Mouse (Mus musculus) forebrain, embryonic 12.5 days (tissue): Measurements from ENCODE around the gene Ror1. TPM values are rescaled to one million over a fixed set of nuclear protein-coding genes. Genes with fewer than 3 reads are reported as not detected.
A peak's percentile ranks its signal among the peaks of the same experiment; 100 is the strongest.

ENCODE experiments used
- ATAC-seq: fragments of 200-750 bp; cut with Nextera tagmentation; 2 replicates; pipeline ENCODE4 v1.8.0; 2017; ENCODE audit warnings: moderate TSS enrichment; ENCODE audit not compliant: low FRiP score
- H3K27ac ChIP-seq: fragments of 300-500 bp; sonication (generic); 2 replicates; pipeline ENCODE4 v1.5.1; 2016; ENCODE audit warnings: mild to moderate bottlenecking
- H3K27me3 ChIP-seq: fragments of 300-500 bp; sonication (generic); 2 replicates; pipeline ENCODE4 v1.6.1; 2016; ENCODE audit warnings: mild to moderate bottlenecking
- H3K36me3 ChIP-seq: fragments of 300-500 bp; sonication (generic); replicated peaks from 2 replicates; pipeline ENCODE4 v1.6.1; 2016; ENCODE audit warnings: mild to moderate bottlenecking
- H3K4me1 ChIP-seq: fragments of 300-500 bp; sonication (generic); 2 replicates; pipeline ENCODE4 v1.6.1; 2016
- H3K4me2 ChIP-seq: fragments of 300-500 bp; sonication (generic); 2 replicates; pipeline ENCODE4 v1.6.1; 2016; ENCODE audit warnings: mild to moderate bottlenecking, moderate library complexity
- H3K4me3 ChIP-seq: fragments of 300-500 bp; sonication (generic); replicated peaks from 2 replicates; pipeline ENCODE4 v1.5.1; 2016; ENCODE audit warnings: mild to moderate bottlenecking
- H3K9ac ChIP-seq: fragments of 300-500 bp; sonication (generic); 2 replicates; pipeline ENCODE4 v1.6.1; 2016; ENCODE audit warnings: mild to moderate bottlenecking
- H3K9me3 ChIP-seq: fragments of 300-500 bp; sonication (generic); 2 replicates; pipeline ENCODE4 v1.6.1; 2016
- WGBS: fragments of 180-500 bp; shearing (Covaris S2); methylation state at CpG from one replicate; pipeline ENCODE4 v1.1.7; 2016; 5-methylcytosine and 5-hydroxymethylcytosine counted together
- polyA plus RNA-seq: library from polyadenylated mRNA; unstranded; fragments of >200 nt; fragmentation: Nextera tagmentation; extraction: Ambion mirVana; gene quantifications from 2 replicates; pipeline ENCODE4 v1.2.1, GENCODE M21; 2016

Gene Ror1
- polyA plus RNA-seq, 1 experiment from 2014 or later, result 4.6 TPM

GRCm38 (mm10) chr4:100369541-100370174 lies 274.1 kb downstream of the Ror1 start:
- no peaks in the 10 kb centered on the region for H3K4me1 ChIP-seq
- 86% methylated on average over 7 of the region's 7 CpGs for WGBS
- no peak overlapping the region for H3K27ac ChIP-seq
- H3K4me3 ChIP-seq, result no peak overlapping the region
- no peaks in the 10 kb centered on the region for H3K27me3 ChIP-seq
- H3K9me3 ChIP-seq, result no peaks in the 10 kb centered on the region
- H3K36me3 ChIP-seq, result no peaks in the 10 kb centered on the region
- no peak overlapping the region for H3K4me2 ChIP-seq
- ATAC-seq, result no peak
- no peak overlapping the region for H3K9ac ChIP-seq

- Histone ChIP-seq H3K4me1 (no peaks in the 10 kb centered on the region), H3K4me2 (no peak overlapping the region), H3K27ac (no peak overlapping the region), H3K36me3 (no peaks in the 10 kb centered on the region), H3K9ac (no peak overlapping the region), H3K27me3 (no peaks in the 10 kb centered on the region), H3K9me3 (no peaks in the 10 kb centered on the region), H3K4me3 (no peak overlapping the region)
- WGBS, result 62% methylated on average over 11 of the region's 11 CpGs
- no peak for ATAC-seq
Observed at GRCm38 (mm10) chr4:100372806-100373205, 277.2 kb downstream of the Ror1 start.

GRCm38 (mm10) chr4:100373780-100374179 lies 278.2 kb downstream of the Ror1 start:
- H3K4me1 ChIP-seq, result no peaks in the 10 kb centered on the region
- no peaks in the 10 kb centered on the region for H3K27me3 ChIP-seq
- no peak overlapping the region for H3K27ac ChIP-seq
- WGBS, result 57% methylated on average over 4 of the region's 4 CpGs
- H3K9ac ChIP-seq, result no peak overlapping the region
- ATAC-seq, result 0 out of 2 replicates have a peak, but pooled peaks have one; percentile 23
- H3K4me2 ChIP-seq, result no peak overlapping the region
- H3K4me3 ChIP-seq, result no peak overlapping the region
- no peaks in the 10 kb centered on the region for H3K9me3 ChIP-seq
- H3K36me3 ChIP-seq, result no peaks in the 10 kb centered on the region

GRCm38 (mm10) chr4:100375286-100375685 lies 279.7 kb downstream of the Ror1 start:
- H3K9me3 ChIP-seq, result no peaks in the 10 kb centered on the region
- no peaks in the 10 kb centered on the region for H3K27me3 ChIP-seq
- no peak overlapping the region for H3K27ac ChIP-seq
- H3K9ac ChIP-seq, result no peak overlapping the region
- ATAC-seq, result no peak
- H3K4me2 ChIP-seq, result no peak overlapping the region
- H3K36me3 ChIP-seq, result no peaks in the 10 kb centered on the region
- 86% methylated on average over 5 of the region's 5 CpGs for WGBS
- no peak overlapping the region for H3K4me3 ChIP-seq
- H3K4me1 ChIP-seq, result no peaks in the 10 kb centered on the region

- no peaks in the 10 kb centered on the region for H3K4me1 ChIP-seq
- no peak for ATAC-seq
- no peaks in the 10 kb centered on the region for H3K9me3 ChIP-seq
- no peaks in the 10 kb centered on the region for H3K36me3 ChIP-seq
- H3K4me2 ChIP-seq, result no peak overlapping the region
- H3K9ac ChIP-seq, result no peak overlapping the region
- H3K27ac ChIP-seq, result no peak overlapping the region
- no peak overlapping the region for H3K4me3 ChIP-seq
- no peaks in the 10 kb centered on the region for H3K27me3 ChIP-seq
- WGBS, result 82% methylated on average over 6 of the region's 6 CpGs
Observed at GRCm38 (mm10) chr4:100376163-100376562, 280.6 kb downstream of the Ror1 start.

GRCm38 (mm10) chr4:100377231-100377630 lies 281.6 kb downstream of the Ror1 start:
- Histone ChIP-seq H3K4me1 (no peaks in the 10 kb centered on the region), H3K9me3 (no peaks in the 10 kb centered on the region), H3K4me2 (no peak overlapping the region), H3K27ac (no peak overlapping the region), H3K9ac (no peak overlapping the region), H3K27me3 (no peaks in the 10 kb centered on the region), H3K4me3 (no peak overlapping the region), H3K36me3 (no peaks in the 10 kb centered on the region)
- no peak for ATAC-seq
- WGBS, result 77% methylated on average over 3 of the region's 3 CpGs

GRCm38 (mm10) chr4:100377996-100378395 lies 282.4 kb downstream of the Ror1 start:
- 69% methylated on average over 4 of the region's 4 CpGs for WGBS
- H3K4me1 ChIP-seq, result no peaks in the 10 kb centered on the region
- no peak for ATAC-seq
- H3K4me2 ChIP-seq, result no peak overlapping the region
- no peaks in the 10 kb centered on the region for H3K36me3 ChIP-seq
- H3K27me3 ChIP-seq, result no peaks in the 10 kb centered on the region
- H3K4me3 ChIP-seq, result no peak overlapping the region
- no peak overlapping the region for H3K9ac ChIP-seq
- no peaks in the 10 kb centered on the region for H3K9me3 ChIP-seq
- no peak overlapping the region for H3K27ac ChIP-seq

- no peak overlapping the region for H3K4me3 ChIP-seq
- WGBS, result 91% methylated on average over 4 of the region's 4 CpGs
- no peak overlapping the region for H3K27ac ChIP-seq
- no peak overlapping the region for H3K9ac ChIP-seq
- no peaks in the 10 kb centered on the region for H3K27me3 ChIP-seq
- no peak overlapping the region for H3K4me2 ChIP-seq
- H3K36me3 ChIP-seq, result no peaks in the 10 kb centered on the region
- ATAC-seq, result no peak
- H3K9me3 ChIP-seq, result no peaks in the 10 kb centered on the region
- H3K4me1 ChIP-seq, result no peaks in the 10 kb centered on the region
Observed at GRCm38 (mm10) chr4:100381760-100382159, 286.2 kb downstream of the Ror1 start.

GRCm38 (mm10) chr4:100386272-100386988 lies 290.8 kb downstream of the Ror1 start:
- H3K4me3 ChIP-seq, result no peak overlapping the region
- H3K9me3 ChIP-seq, result no peaks in the 10 kb centered on the region
- no peak overlapping the region for H3K27ac ChIP-seq
- no peak for ATAC-seq
- 72% methylated on average over 5 of the region's 5 CpGs for WGBS
- H3K9ac ChIP-seq, result no peak overlapping the region
- H3K27me3 ChIP-seq, result no peaks in the 10 kb centered on the region
- no peaks in the 10 kb centered on the region for H3K4me1 ChIP-seq
- no peak overlapping the region for H3K4me2 ChIP-seq
- H3K36me3 ChIP-seq, result no peaks in the 10 kb centered on the region

- Histone ChIP-seq H3K4me2 (no peak overlapping the region), H3K4me3 (no peak overlapping the region), H3K27ac (no peak overlapping the region), H3K9me3 (no peaks in the 10 kb centered on the region), H3K36me3 (no peaks in the 10 kb centered on the region), H3K4me1 (no peaks in the 10 kb centered on the region), H3K27me3 (no peaks in the 10 kb centered on the region), H3K9ac (no peak overlapping the region)
- WGBS, result 93% methylated on average over 6 of the region's 6 CpGs
- no peak for ATAC-seq
Observed at GRCm38 (mm10) chr4:100390436-100390835, 294.8 kb downstream of the Ror1 start.

GRCm38 (mm10) chr4:100391021-100391420 lies 295.4 kb downstream of the Ror1 start:
- H3K9me3 ChIP-seq, result no peaks in the 10 kb centered on the region
- 92% methylated on average over 6 of the region's 6 CpGs for WGBS
- no peaks in the 10 kb centered on the region for H3K27me3 ChIP-seq
- no peaks in the 10 kb centered on the region for H3K4me1 ChIP-seq
- no peaks in the 10 kb centered on the region for H3K36me3 ChIP-seq
- H3K9ac ChIP-seq, result no peak overlapping the region
- ATAC-seq, result no peak
- H3K4me2 ChIP-seq, result no peak overlapping the region
- H3K4me3 ChIP-seq, result no peak overlapping the region
- no peak overlapping the region for H3K27ac ChIP-seq

- 85% methylated on average over 12 of the region's 12 CpGs for WGBS
- H3K27me3 ChIP-seq, result no peaks in the 10 kb centered on the region
Observed at GRCm38 (mm10) chr4:100393374-100394061, 297.9 kb downstream of the Ror1 start.

More at GRCm38 (mm10) chr4:100393374-100394061, 297.9 kb downstream of the Ror1 start:
- Histone ChIP-seq H3K9ac (no peak overlapping the region), H3K36me3 (no peaks in the 10 kb centered on the region), H3K4me2 (no peak overlapping the region), H3K4me1 (no peaks in the 10 kb centered on the region), H3K4me3 (no peak overlapping the region), H3K27ac (peak overlapping the region; percentile 46; the same call in 1 of the 2 replicates), H3K9me3 (no peaks in the 10 kb centered on the region)
- ATAC-seq, result no peak
